Mouse (Mus musculus) embryonic facial prominence, embryonic 15.5 days (tissue): ENCODE data around the gene Sept5. TPM values are rescaled to one million over a fixed set of nuclear protein-coding genes. Genes with fewer than 3 reads are reported as not detected.
A peak's percentile ranks its signal among the peaks of the same experiment; 100 is the strongest.

Source experiments
- ATAC-seq: fragments of 200-750 bp; cut with Nextera tagmentation; 2 replicates; pipeline ENCODE4 v1.8.0; 2017; ENCODE audit warnings: low read depth, moderate TSS enrichment; ENCODE audit not compliant: insufficient number of reproducible peaks, low FRiP score, low TSS enrichment
- H3K27ac ChIP-seq: fragments of 300-500 bp; sonication (generic); replicated peaks from 2 replicates; pipeline ENCODE4 v1.5.1; 2015; ENCODE audit warnings: mild to moderate bottlenecking, inconsistent platforms
- H3K27me3 ChIP-seq: fragments of 300-500 bp; sonication (generic); 2 replicates; pipeline ENCODE4 v1.6.1; 2015; ENCODE audit warnings: inconsistent platforms
- H3K36me3 ChIP-seq: fragments of 300-500 bp; sonication (generic); 2 replicates; pipeline ENCODE4 v1.6.1; 2015; ENCODE audit warnings: mild to moderate bottlenecking, inconsistent platforms
- H3K4me1 ChIP-seq: fragments of 300-500 bp; sonication (generic); 2 replicates; pipeline ENCODE4 v1.6.1; 2015; ENCODE audit warnings: inconsistent platforms
- H3K4me2 ChIP-seq: fragments of 300-500 bp; sonication (generic); replicated peaks from 2 replicates; pipeline ENCODE4 v1.6.1; 2015; ENCODE audit warnings: mild to moderate bottlenecking, inconsistent platforms
- H3K4me3 ChIP-seq: fragments of 300-500 bp; sonication (generic); replicated peaks from 2 replicates; pipeline ENCODE4 v1.5.1; 2015; ENCODE audit warnings: mild to moderate bottlenecking, inconsistent platforms
- H3K9ac ChIP-seq: fragments of 300-500 bp; sonication (generic); 2 replicates; pipeline ENCODE4 v1.6.1; 2015; ENCODE audit warnings: inconsistent platforms
- H3K9me3 ChIP-seq: fragments of 300-500 bp; sonication (generic); replicated peaks from 2 replicates; pipeline ENCODE4 v1.6.1; 2016; ENCODE audit warnings: inconsistent platforms
- WGBS: fragments of 180-500 bp; shearing (Covaris S2); methylation state at CpG from one replicate; pipeline ENCODE4 v1.1.7; 2015; 5-methylcytosine and 5-hydroxymethylcytosine counted together
- polyA plus RNA-seq: library from polyadenylated mRNA; unstranded; fragments of >200 nt; fragmentation: Nextera tagmentation; extraction: Ambion mirVana; gene quantifications from 2 replicates; pipeline ENCODE4 v1.2.1, GENCODE M21; 2015

Gene Sept5
- polyA plus RNA-seq, 1 experiment from 2014 or later: 64.8 TPM

GRCm38 (mm10) chr16:18582426-18583148 lies 47.2 kb downstream of the Sept5 start:
- Histone ChIP-seq H3K4me2 (peak overlapping the region; percentile 78), H3K36me3 (no peaks in the 10 kb centered on the region), H3K4me3 (peak overlapping the region; percentile 43), H3K9me3 (no peaks in the 10 kb centered on the region), H3K4me1 (peaks cover 40% of the 10 kb centered on the region), H3K9ac (no peak overlapping the region), H3K27ac (no peak overlapping the region), H3K27me3 (peaks cover 82% of the 10 kb centered on the region)
- no peak for ATAC-seq
- WGBS: 5% methylated on average over 63 of the region's 67 CpGs

GRCm38 (mm10) chr16:18581623-18582205 lies 48.0 kb downstream of the Sept5 start:
- Histone ChIP-seq H3K4me2 (peak overlapping the region; percentile 78), H3K36me3 (no peaks in the 10 kb centered on the region), H3K27me3 (peaks cover 76% of the 10 kb centered on the region), H3K9me3 (no peaks in the 10 kb centered on the region), H3K4me3 (peak overlapping the region; percentile 43), H3K27ac (no peak overlapping the region), H3K9ac (peak overlapping the region; percentile 21; the same call in 1 of the 2 replicates), H3K4me1 (peaks cover 39% of the 10 kb centered on the region)
- ATAC-seq: no peak
- 3% methylated on average over 62 of the region's 66 CpGs for WGBS

GRCm38 (mm10) chr16:18581050-18581622 lies 48.6 kb downstream of the Sept5 start:
- Histone ChIP-seq H3K27ac (no peak overlapping the region), H3K4me1 (peaks cover 33% of the 10 kb centered on the region), H3K36me3 (no peaks in the 10 kb centered on the region), H3K9me3 (no peaks in the 10 kb centered on the region), H3K4me2 (peak overlapping the region; percentile 78), H3K9ac (0 out of 2 replicates have a peak overlapping the region, but pooled peaks have one; percentile 21), H3K4me3 (peak overlapping the region; percentile 43), H3K27me3 (peaks cover 70% of the 10 kb centered on the region)
- no peak for ATAC-seq
- WGBS: 15% methylated on average over 21 of the region's 21 CpGs

DNA sequence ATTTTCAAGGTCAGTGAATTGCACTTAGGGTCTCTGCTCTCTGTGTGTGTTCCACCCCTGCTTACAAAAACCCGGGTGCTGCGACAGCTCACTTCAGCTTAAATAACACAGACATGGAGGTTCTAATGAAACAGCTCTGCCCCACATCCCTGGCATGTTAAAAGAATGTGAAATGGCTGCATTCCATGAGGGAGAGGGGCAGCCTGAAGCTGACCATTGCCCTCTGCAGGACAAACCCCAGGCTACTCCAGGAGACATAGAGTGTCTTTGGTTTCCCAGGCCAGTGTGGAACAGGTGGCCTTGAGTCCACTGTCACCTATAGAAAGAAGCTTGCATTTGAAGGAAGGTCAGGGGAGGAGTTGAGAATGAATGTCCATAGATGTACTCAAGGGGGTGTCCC lies 49.4 kb downstream of the Sept5 start:
- Histone ChIP-seq H3K9ac (no peak overlapping the region), H3K36me3 (no peaks in the 10 kb centered on the region), H3K4me2 (no peak overlapping the region), H3K4me1 (peaks cover 32% of the 10 kb centered on the region), H3K9me3 (no peaks in the 10 kb centered on the region), H3K27me3 (peaks cover 62% of the 10 kb centered on the region), H3K27ac (no peak overlapping the region), H3K4me3 (no peak overlapping the region)
- WGBS: 46% methylated on average over 2 of the region's 2 CpGs
- ATAC-seq: no peak

GRCm38 (mm10) chr16:18577599-18578160 lies 52.1 kb downstream of the Sept5 start:
- no peaks in the 10 kb centered on the region for H3K36me3 ChIP-seq
- peak; percentile 34; the same call in 1 of the 2 replicates for ATAC-seq
- H3K4me1 ChIP-seq: peaks cover 29% of the 10 kb centered on the region
- H3K27ac ChIP-seq: 0 out of 2 replicates have a peak overlapping the region, but pooled peaks have one; percentile 17
- 16% methylated on average over 5 of the region's 5 CpGs for WGBS
- no peaks in the 10 kb centered on the region for H3K9me3 ChIP-seq
- peaks cover 35% of the 10 kb centered on the region for H3K27me3 ChIP-seq
- H3K4me2 ChIP-seq: no peak overlapping the region
- H3K9ac ChIP-seq: no peak overlapping the region
- H3K4me3 ChIP-seq: no peak overlapping the region

- Histone ChIP-seq H3K9me3 (no peaks in the 10 kb centered on the region), H3K4me2 (no peak overlapping the region), H3K9ac (no peak overlapping the region), H3K4me3 (no peak overlapping the region), H3K27me3 (peaks cover 29% of the 10 kb centered on the region), H3K4me1 (peaks cover 23% of the 10 kb centered on the region), H3K36me3 (no peaks in the 10 kb centered on the region), H3K27ac (no peak overlapping the region)
- WGBS: 27% methylated on average over 3 of the region's 3 CpGs
- no peak for ATAC-seq
Observed at GRCm38 (mm10) chr16:18577071-18577470, 52.7 kb downstream of the Sept5 start.

DNA sequence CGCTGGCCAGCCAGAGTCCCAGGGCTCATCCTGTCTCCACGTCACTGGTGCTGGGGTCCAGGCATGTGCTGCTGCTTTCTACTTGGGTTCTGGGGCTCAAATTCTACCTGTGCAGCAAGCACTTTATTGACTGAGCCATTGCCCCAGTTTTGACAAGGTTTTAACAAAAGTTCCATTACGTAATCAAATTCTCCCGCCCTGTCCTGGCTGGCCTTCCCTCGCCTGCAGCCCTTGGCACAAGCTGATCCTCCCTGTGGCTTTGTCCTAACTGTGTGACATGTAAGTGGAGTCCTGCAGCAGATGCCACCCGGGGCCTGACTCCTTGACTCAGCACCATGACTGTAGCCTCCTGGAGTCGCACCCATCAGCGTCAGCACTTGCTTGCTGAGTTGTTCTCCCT lies 55.6 kb downstream of the Sept5 start:
- Histone ChIP-seq H3K27ac (no peak overlapping the region), H3K4me2 (no peak overlapping the region), H3K4me1 (peaks cover 12% of the 10 kb centered on the region), H3K36me3 (no peaks in the 10 kb centered on the region), H3K9me3 (no peaks in the 10 kb centered on the region), H3K27me3 (peaks cover under 1% of the 10 kb centered on the region; the same call in 1 of the 2 replicates), H3K4me3 (no peak overlapping the region), H3K9ac (no peak overlapping the region)
- 66% methylated on average over 8 of the region's 8 CpGs for WGBS
- no peak for ATAC-seq

Other genes starting within 250 kb of the Sept5 start
- gene Txnrd2, start 203.6 kb downstream of the Sept5 start, polyA plus RNA-seq: 17.0 and 18.2 TPM in 2 replicates
- 109 and 116 TPM in 2 replicates for gene Comt, start 203.1 kb downstream of the Sept5 start, polyA plus RNA-seq
- gene Gnb1l, start 131.2 kb downstream of the Sept5 start, polyA plus RNA-seq: 15.1 and 18.7 TPM in 2 replicates
- gene Rtl10, start 131.1 kb downstream of the Sept5 start, polyA plus RNA-seq: 3.5 and 4.5 TPM in 2 replicates
- gene Tbx1, start 39.3 kb downstream of the Sept5 start, polyA plus RNA-seq: 24.0 and 24.3 TPM in 2 replicates
- 2.6 and 2.8 TPM in 2 replicates for gene Gp1bb, start 7.6 kb downstream of the Sept5 start, polyA plus RNA-seq
- gene Gm49601, start 3.5 kb downstream of the Sept5 start, polyA plus RNA-seq: 7.2 and 7.8 TPM in 2 replicates
- 35.1 and 37.1 TPM in 2 replicates for gene Cldn5, start 146.9 kb upstream of the Sept5 start, polyA plus RNA-seq
- 86.8 and 90.9 TPM in 2 replicates for gene Ufd1, start 181.8 kb upstream of the Sept5 start, polyA plus RNA-seq
- 34.5 and 36.9 TPM in 2 replicates for gene Cdc45, start 182.0 kb upstream of the Sept5 start, polyA plus RNA-seq
- 46.5 and 50.6 TPM in 2 replicates for gene 2510002D24Rik, start 206.6 kb upstream of the Sept5 start, polyA plus RNA-seq
- not detected in 2 replicates for gene Gm28539, start 206.6 kb upstream of the Sept5 start, polyA plus RNA-seq
- gene Mrpl40, start 246.9 kb upstream of the Sept5 start, polyA plus RNA-seq: 84.3 and 88.7 TPM in 2 replicates
- gene Hira, start 247.1 kb upstream of the Sept5 start, polyA plus RNA-seq: 12.4 and 12.6 TPM in 2 replicates